9 mouse cellular contexts compared by ENCODE assay signal in genomic region chr11:94880896-94881840, GRCm38 (mm10). TPM values are rescaled to one million over a fixed set of nuclear protein-coding genes. Genes with fewer than 3 reads are reported as not detected.
DNase-seq lines count a peak whose midpoint lies in the region; ATAC-seq and TF ChIP-seq lines count a peak whose summit lies in the region.
"Had no signal": no experiment of that assay in that cellular context is flagged by ENCODE, and none has a peak within 500 bp of the region (broad histone marks: within the 10 kb centered on the region; RNA-seq: fewer than 3 reads in every experiment).

No protein-coding gene starts in this region.

- WGBS in heart, embryonic 11.5 days (ENCODE audit: insufficient replicate concordance), result 6% methylated on average over 27 of the region's 27 CpGs
- 7% methylated on average over 27 of the region's 27 CpGs for WGBS in forebrain, postnatal 0 days
- WGBS in limb, embryonic 15.5 days, result 3% methylated on average over 27 of the region's 27 CpGs

- peak overlapping the region; percentile 61 for H3K9ac ChIP-seq in heart, embryonic 11.5 days (ENCODE audit: low read depth, low read length)
- 0 out of 2 replicates have a peak overlapping the region, but pooled peaks have one; percentile 10 for H3K9ac ChIP-seq in forebrain, postnatal 0 days
- H3K9ac ChIP-seq in limb, embryonic 15.5 days, result peak overlapping the region; percentile 5; the same call in 1 of the 2 replicates

- H3K36me3 ChIP-seq in heart, embryonic 11.5 days (ENCODE audit: control insufficient read depth, insufficient read depth, low read length), result no peaks in the 10 kb centered on the region
- H3K36me3 ChIP-seq in forebrain, postnatal 0 days (ENCODE audit: insufficient read depth), result no peaks in the 10 kb centered on the region
- no peaks in the 10 kb centered on the region for H3K36me3 ChIP-seq in limb, embryonic 15.5 days
- H3K36me3 ChIP-seq: G1E had no signal

- no peak for TF ChIP-seq CTCF in forebrain, postnatal 0 days (IDR thresholded peaks at IDR 0.05; ENCODE audit: low read depth)

- peak overlapping the region; percentile 75 for H3K27ac ChIP-seq in heart, embryonic 11.5 days (ENCODE audit: low read depth, low read length)
- no peak overlapping the region; the same call in 1 of the 2 replicates for H3K27ac ChIP-seq in forebrain, postnatal 0 days (ENCODE audit: low read depth, low read length)
- H3K27ac ChIP-seq in limb, embryonic 15.5 days, result peak overlapping the region; percentile 94

- DNase-seq in heart, postnatal 14 days, result no peak
- DNase-seq in Muller cell, postnatal 12 days (ENCODE audit: inconsistent ontology term), result peak; percentile 82
- DNase-seq in forebrain, postnatal 0 days, result peak; percentile 25
- peak; percentile 61 for DNase-seq in yolk sac, embryonic 10.5 days (ENCODE audit: low spot score)
- no peak for DNase-seq in layer of hippocampus, adult 9-11 months
- no peak for DNase-seq in right cerebral cortex, postnatal 25 days

- H3K4me2 ChIP-seq in heart, embryonic 11.5 days, result peak overlapping the region; percentile 60
- peak overlapping the region; percentile 47 for H3K4me2 ChIP-seq in forebrain, postnatal 0 days (ENCODE audit: low read depth)
- H3K4me2 ChIP-seq in limb, embryonic 15.5 days, result peak overlapping the region; percentile 40

- peak overlapping the region; percentile 19 for H3K4me3 ChIP-seq in heart, embryonic 11.5 days (ENCODE audit: low read depth, low read length)
- peak overlapping the region; percentile 18; the same call in 1 of the 2 replicates for H3K4me3 ChIP-seq in forebrain, postnatal 0 days (ENCODE audit: low read depth, low read length)
- peak overlapping the region; percentile 22 for H3K4me3 ChIP-seq in limb, embryonic 15.5 days

- ATAC-seq in heart, embryonic 11.5 days (replicated peaks; ENCODE audit: insufficient number of reproducible peaks, low FRiP score, low TSS enrichment), result no peak
- ATAC-seq in forebrain, postnatal 0 days, result no peak; the same call in 1 of the 2 replicates
- peak; percentile 27 for ATAC-seq in limb, embryonic 15.5 days (ENCODE audit: insufficient number of reproducible peaks, low FRiP score, low TSS enrichment, low read depth)

- peaks cover 21% of the 10 kb centered on the region for H3K27me3 ChIP-seq in heart, embryonic 11.5 days (ENCODE audit: control insufficient read depth, insufficient read depth, low read length)
- H3K27me3 ChIP-seq in forebrain, postnatal 0 days (ENCODE audit: insufficient read depth, low read length), result peaks cover 29% of the 10 kb centered on the region
- peaks cover 3% of the 10 kb centered on the region; the same call in 1 of the 2 replicates for H3K27me3 ChIP-seq in limb, embryonic 15.5 days

- no peaks in the 10 kb centered on the region for H3K9me3 ChIP-seq in heart, embryonic 11.5 days (replicated peaks; ENCODE audit: control insufficient read depth, low read length)
- no peaks in the 10 kb centered on the region for H3K9me3 ChIP-seq in forebrain, postnatal 0 days (ENCODE audit: low read length)
- H3K9me3 ChIP-seq in limb, embryonic 15.5 days, result no peaks in the 10 kb centered on the region
- H3K9me3 ChIP-seq: G1E had no signal

- intact Hi-C loops in heart, postnatal 14 days (cut with DNase I), result no loop called here

- peaks cover 21% of the 10 kb centered on the region for H3K4me1 ChIP-seq in heart, embryonic 11.5 days (ENCODE audit: control insufficient read depth, insufficient read depth, low read length)
- no peaks in the 10 kb centered on the region for H3K4me1 ChIP-seq in forebrain, postnatal 0 days (ENCODE audit: insufficient read depth)
- peaks cover 56% of the 10 kb centered on the region for H3K4me1 ChIP-seq in limb, embryonic 15.5 days

RNA-seq across cellular contexts. Expression of gene Col1a1, which starts 54.9 kb away (rescaled TPM):
- polyA plus RNA-seq in heart, embryonic 11.5 days (2014; fragmentation: Nextera tagmentation; extraction: Ambion mirVana), result 129 and 157 TPM in 2 replicates
- 100 to 1,000 TPM; 475 to 551 TPM for total RNA-seq in heart, postnatal 14 days (2021)
- 26.5 and 177 TPM in 2 replicates for total RNA-seq in forebrain, postnatal 0 days (2014; rRNA removed)
- 33.2 and 43.3 TPM in 2 replicates for polyA plus RNA-seq in forebrain, postnatal 0 days (2015; fragmentation: Nextera tagmentation; extraction: Ambion mirVana)
- polyA plus RNA-seq in limb, embryonic 15.5 days (2015; fragmentation: Nextera tagmentation; extraction: Ambion mirVana), result 4,882 and 5,832 TPM in 2 replicates
- polyA plus RNA-seq: G1E had no signal

Comparison
In these comparisons a context has a peak if more than half of its experiments do, and no peak if none do; other contexts are left out.
1. H3K9ac ChIP-seq: peak in every context shown above with its lines; median percentile 61 in heart, embryonic 11.5 days; 10 in forebrain, postnatal 0 days; 5 in limb, embryonic 15.5 days.
2. DNase-seq: peak in Muller cell, postnatal 12 days (single experiment), forebrain, postnatal 0 days (single experiment) and yolk sac, embryonic 10.5 days (single experiment); none in heart, postnatal 14 days (0 of 2), layer of hippocampus, adult 9-11 months (single experiment) and right cerebral cortex, postnatal 25 days (single experiment).
3. RNA of gene Col1a1, which starts 54.9 kb away (polyA plus RNA-seq): 4,882 to 5,832 TPM in limb, embryonic 15.5 days; 129 to 157 TPM in heart, embryonic 11.5 days and 33.2 to 43.3 TPM in forebrain, postnatal 0 days; every median in the first group is over 10 times any median in the second.
4. Peak in every context shown above with its lines, with median percentiles within 50 percentile points of each other: H3K4me2 ChIP-seq and H3K4me3 ChIP-seq.